27 mouse cellular contexts compared by ENCODE assay signal in the genomic region with DNA sequence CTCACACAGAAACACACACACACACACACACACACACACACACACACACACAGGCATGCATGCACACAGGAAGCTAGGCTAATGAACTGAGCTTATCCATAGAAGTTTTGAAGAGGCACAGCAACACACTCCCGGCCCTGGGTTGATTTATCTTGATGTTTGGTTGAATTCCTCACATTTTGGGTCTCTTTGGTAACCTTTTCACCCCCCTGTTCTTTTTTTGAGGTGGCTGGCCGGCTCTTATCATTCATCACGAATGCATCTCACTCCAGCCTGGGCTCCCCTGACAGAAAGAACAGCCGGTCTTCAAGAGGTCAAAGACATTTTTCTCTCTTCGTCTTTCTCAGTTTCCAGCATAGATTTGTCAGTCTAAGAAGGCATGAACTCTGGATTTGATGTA.
DNase-seq lines count a peak whose midpoint lies in the region; ATAC-seq lines count a peak whose summit lies in the region.
"Had no signal": no experiment of that assay in that cellular context is flagged by ENCODE, and none has a peak within 500 bp of the region (broad histone marks: within the 10 kb centered on the region; RNA-seq: fewer than 3 reads in every experiment).

No protein-coding gene starts in this region.

- 32% methylated on average over 5 of the region's 5 CpGs for WGBS in embryonic facial prominence, embryonic 14.5 days
- WGBS in embryonic facial prominence, embryonic 10.5 days: 44% methylated on average over 5 of the region's 5 CpGs
- 29% methylated on average over 5 of the region's 5 CpGs for WGBS in kidney, embryonic 15.5 days

- H3K4me3 ChIP-seq in embryonic facial prominence, embryonic 14.5 days (ENCODE audit: low read depth, low read length): no peak overlapping the region
- no peak overlapping the region for H3K4me3 ChIP-seq in embryonic facial prominence, embryonic 10.5 days
- H3K4me3 ChIP-seq in kidney, embryonic 15.5 days (replicated peaks): no peak overlapping the region
- H3K4me3 ChIP-seq: forebrain, embryonic 13.5 days; hindbrain, embryonic 12.5 days; layer of hippocampus, adult 2 months; neural tube, embryonic 12.5 days had no signal

- H3K4me1 ChIP-seq in embryonic facial prominence, embryonic 14.5 days (ENCODE audit: control insufficient read depth, insufficient read depth, low read length): no peaks in the 10 kb centered on the region
- peaks cover 10% of the 10 kb centered on the region for H3K4me1 ChIP-seq in embryonic facial prominence, embryonic 10.5 days
- peaks cover 10% of the 10 kb centered on the region for H3K4me1 ChIP-seq in kidney, embryonic 15.5 days
- H3K4me1 ChIP-seq: hindbrain, embryonic 12.5 days; neural tube, embryonic 12.5 days had no signal

- no peak overlapping the region for H3K4me2 ChIP-seq in embryonic facial prominence, embryonic 14.5 days (ENCODE audit: low read depth, low read length)
- H3K4me2 ChIP-seq in kidney, embryonic 15.5 days: no peak overlapping the region
- H3K4me2 ChIP-seq: forebrain, embryonic 13.5 days; heart, embryonic 11.5 days; hindbrain, embryonic 12.5 days; midbrain, embryonic 11.5 days; neural tube, embryonic 12.5 days had no signal

- no peak overlapping the region for H3K9ac ChIP-seq in embryonic facial prominence, embryonic 14.5 days (ENCODE audit: low read depth, low read length)
- H3K9ac ChIP-seq in kidney, embryonic 15.5 days: no peak overlapping the region
- H3K9ac ChIP-seq: forebrain, embryonic 13.5 days; hindbrain, embryonic 12.5 days; liver, embryonic 14.5 days; neural tube, embryonic 12.5 days had no signal

- no peaks in the 10 kb centered on the region for H3K36me3 ChIP-seq in embryonic facial prominence, embryonic 14.5 days (ENCODE audit: control insufficient read depth, insufficient read depth, low read length)
- H3K36me3 ChIP-seq in embryonic facial prominence, embryonic 10.5 days (replicated peaks): no peaks in the 10 kb centered on the region
- H3K36me3 ChIP-seq in kidney, embryonic 15.5 days: no peaks in the 10 kb centered on the region
- H3K36me3 ChIP-seq: G1E; hindbrain, embryonic 12.5 days; neural tube, embryonic 12.5 days had no signal

- no peaks in the 10 kb centered on the region for H3K9me3 ChIP-seq in embryonic facial prominence, embryonic 14.5 days (ENCODE audit: control insufficient read depth, low read length)
- H3K9me3 ChIP-seq in embryonic facial prominence, embryonic 10.5 days: no peaks in the 10 kb centered on the region
- H3K9me3 ChIP-seq in kidney, embryonic 15.5 days (replicated peaks): no peaks in the 10 kb centered on the region
- H3K9me3 ChIP-seq: forebrain, embryonic 13.5 days; hindbrain, embryonic 12.5 days; neural tube, embryonic 12.5 days had no signal

- no peak for ATAC-seq in embryonic facial prominence, embryonic 14.5 days (ENCODE audit: low read depth)
- ATAC-seq in kidney, embryonic 15.5 days (replicated peaks; ENCODE audit: low FRiP score): no peak
- ATAC-seq: forebrain, embryonic 13.5 days; hindbrain, postnatal 0 days; intestine, embryonic 16.5 days; midbrain, embryonic 16.5 days had no signal

- no peak overlapping the region for H3K27ac ChIP-seq in embryonic facial prominence, embryonic 14.5 days (replicated peaks; ENCODE audit: low read depth, low read length)
- no peak overlapping the region for H3K27ac ChIP-seq in embryonic facial prominence, embryonic 10.5 days (replicated peaks)
- no peak overlapping the region for H3K27ac ChIP-seq in kidney, embryonic 15.5 days
- H3K27ac ChIP-seq: forebrain, embryonic 13.5 days; hindbrain, embryonic 12.5 days; hindbrain, postnatal 0 days; layer of hippocampus, adult 2 months; liver, embryonic 14.5 days; neural tube, embryonic 12.5 days had no signal

- peak; percentile 36 for DNase-seq in embryonic facial prominence, embryonic 14.5 days (ENCODE audit: low spot score)
- DNase-seq in embryonic facial prominence, embryonic 10.5 days (ENCODE audit: low spot score): no peak
- peak; percentile 26 for DNase-seq in kidney, adult 9 months
- peak; percentile 42 for DNase-seq in embryo, embryonic 11 days
- DNase-seq in kidney, postnatal 4 days: peak; percentile 29 to 40
- DNase-seq in urinary bladder, postnatal 36 days (ENCODE audit: low spot score in 2 of 2): no peak
- DNase-seq: adrenal gland, adult 8-10 months; cerebellum, adult 8-10 months; cerebellum, postnatal 25 days; gastrocnemius, postnatal 14 days; heart, postnatal 36 days; liver; lung, adult 2 months; thymus, adult 2 months; thymus, postnatal 36 days had no signal

- H3K27me3 ChIP-seq in embryonic facial prominence, embryonic 14.5 days (replicated peaks; ENCODE audit: control insufficient read depth, insufficient read depth, low read length): no peaks in the 10 kb centered on the region
- H3K27me3 ChIP-seq in embryonic facial prominence, embryonic 10.5 days (replicated peaks; ENCODE audit: low read depth, poor library complexity, severe bottlenecking): peaks cover 6% of the 10 kb centered on the region; the same call in 1 of the 2 replicates
- H3K27me3 ChIP-seq in kidney, embryonic 15.5 days: 0 out of 2 replicates have a peak, but pooled peaks cover 2% of the 10 kb centered on the region
- H3K27me3 ChIP-seq: neural tube, embryonic 12.5 days had no signal

Comparison
In these comparisons a context has a peak if more than half of its experiments do, and no peak if none do; other contexts are left out.
1. DNase-seq: peak in embryonic facial prominence, embryonic 14.5 days (single experiment), kidney, adult 9 months (single experiment), embryo, embryonic 11 days (single experiment) and kidney, postnatal 4 days (2 of 2); none in embryonic facial prominence, embryonic 10.5 days (single experiment) and urinary bladder, postnatal 36 days (0 of 2).